Mouse (Mus musculus) cerebellum, adult 2 months (tissue): ENCODE results near the gene Slc1a2. TPM values are rescaled to one million over a fixed set of nuclear protein-coding genes. Genes with fewer than 3 reads are reported as not detected.

ENCODE experiments used
- DNase-seq, 2 experiments: peaks; one replicate each; pipeline ENCODE4 v3.0.0; 2021
- H3K27ac ChIP-seq: fragments of 200-500 bp; 2 replicates; pipeline ENCODE4 v1.5.1; 2012; ENCODE audit warnings: low read length, control low read depth, inconsistent platforms; ENCODE audit not compliant: insufficient read depth
- H3K27me3 ChIP-seq: fragments of 200-500 bp; 2 replicates; pipeline ENCODE4 v1.6.1; 2012; ENCODE audit warnings: inconsistent platforms, mild to moderate bottlenecking, low read length, moderate library complexity; ENCODE audit not compliant: control insufficient read depth, insufficient read depth
- H3K4me1 ChIP-seq: fragments of 200-500 bp; 2 replicates; pipeline ENCODE4 v1.6.1; 2011; ENCODE audit warnings: low read length; ENCODE audit not compliant: control insufficient read depth, insufficient read depth
- H3K4me3 ChIP-seq: fragments of 200-500 bp; replicated peaks from 2 replicates; pipeline ENCODE3; 2011; ENCODE audit warnings: mild to moderate bottlenecking, low read depth, low read length, control low read depth; ENCODE audit not compliant: insufficient read depth
- CTCF ChIP-seq: fragments of 200-500 bp; IDR thresholded peaks from 2 replicates; pipeline ENCODE4 v1.5.1; 2011; ENCODE audit warnings: low read depth, mild to moderate bottlenecking, control low read depth, low read length, moderate library complexity, borderline replicate concordance; ENCODE audit not compliant: insufficient read depth
- POLR2A ChIP-seq: fragments of 200-500 bp; IDR thresholded peaks from 2 replicates; pipeline ENCODE4 v1.6.1; 2011; ENCODE audit warnings: low read length, control low read depth, borderline replicate concordance; ENCODE audit not compliant: insufficient read depth
- WGBS: fragments of 180-500 bp; shearing (Covaris S2); methylation state at CpG from one replicate; pipeline ENCODE4 v1.1.7; 2018; 5-methylcytosine and 5-hydroxymethylcytosine counted together
- polyA plus RNA-seq: library from polyadenylated mRNA; depleted of rRNA; stranded (reverse); fragments of >200 nt; gene quantifications from 2 replicates; pipeline ENCODE4 v1.2.3, GENCODE M21; 2012; rRNA removed

Slc1a2 gene
- polyA plus RNA-seq, 1 experiment = 219 TPM

GRCm38 (mm10) chr2:102828381-102828780 is 169.9 kb downstream of the Slc1a2 start:
- no peaks in the 10 kb centered on the region for H3K27me3 ChIP-seq
- no peak overlapping the region for H3K27ac ChIP-seq
- no peak for TF ChIP-seq CTCF
- no peak for TF ChIP-seq POLR2A
- no peak overlapping the region for H3K4me3 ChIP-seq
- no peak for DNase-seq
- 93% methylated on average over 7 of the region's 7 CpGs for WGBS
- H3K4me1 ChIP-seq = no peaks in the 10 kb centered on the region

- no peak for TF ChIP-seq POLR2A
- TF ChIP-seq CTCF = no peak
- Histone ChIP-seq H3K27me3 (no peaks in the 10 kb centered on the region), H3K27ac (no peak overlapping the region), H3K4me3 (no peak overlapping the region), H3K4me1 (no peaks in the 10 kb centered on the region)
- WGBS = 75% methylated on average over 3 of the region's 3 CpGs
- peak; percentile 54 to 71 for DNase-seq
Observed at GRCm38 (mm10) chr2:102829201-102829600, 170.7 kb downstream of the Slc1a2 start.

DNA sequence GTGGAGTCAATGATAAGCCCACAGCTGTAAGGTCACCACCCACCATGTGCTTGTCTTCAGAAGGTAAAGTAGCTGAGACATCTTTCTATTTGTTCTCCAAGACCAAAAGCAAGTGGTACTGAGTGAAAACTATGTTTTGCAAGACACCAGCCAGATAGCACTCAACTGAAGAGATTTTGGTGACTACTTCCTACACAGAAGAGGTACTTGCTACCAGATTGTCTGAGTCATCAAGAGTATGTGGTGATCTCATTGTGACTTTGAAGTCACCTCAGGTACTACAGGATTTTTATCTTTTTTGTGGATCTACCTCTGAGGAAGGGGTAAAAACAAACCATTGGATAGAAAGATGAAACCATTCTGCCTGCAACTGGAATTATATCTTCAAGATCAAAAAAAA is 173.1 kb downstream of the Slc1a2 start:
- no peak overlapping the region for H3K27ac ChIP-seq
- no peaks in the 10 kb centered on the region for H3K27me3 ChIP-seq
- TF ChIP-seq POLR2A (no peak), CTCF (no peak)
- H3K4me1 ChIP-seq = no peaks in the 10 kb centered on the region
- H3K4me3 ChIP-seq = no peak overlapping the region
- no peak for DNase-seq

- no peak overlapping the region for H3K4me3 ChIP-seq
- no peak overlapping the region for H3K27ac ChIP-seq
- TF ChIP-seq CTCF (no peak), POLR2A (no peak)
- no peak for DNase-seq
- no peaks in the 10 kb centered on the region for H3K27me3 ChIP-seq
- 60% methylated on average over 7 of the region's 7 CpGs for WGBS
- H3K4me1 ChIP-seq = no peaks in the 10 kb centered on the region
Observed at GRCm38 (mm10) chr2:102838179-102838578, 179.7 kb downstream of the Slc1a2 start.

Other genes starting within 250 kb of the Slc1a2 start
- gene Fjx1, start 206.2 kb upstream of the Slc1a2 start, polyA plus RNA-seq = 31.4 and 31.9 TPM in 2 replicates
- gene Pamr1, start 108.6 kb upstream of the Slc1a2 start, polyA plus RNA-seq = 5.0 and 5.1 TPM in 2 replicates
- gene Cd44, start 243.0 kb downstream of the Slc1a2 start, polyA plus RNA-seq = 4.1 and 4.5 TPM in 2 replicates